Mouse (Mus musculus) midbrain, postnatal 0 days (tissue): Measurements from ENCODE around the gene Gm11214. TPM values are rescaled to one million over a fixed set of nuclear protein-coding genes. Genes with fewer than 3 reads are reported as not detected.
A peak's percentile ranks its signal among the peaks of the same experiment; 100 is the strongest.

Source experiments
- ATAC-seq: fragments of 200-750 bp; cut with Nextera tagmentation; 2 replicates; pipeline ENCODE4 v1.8.0; 2017; ENCODE audit warnings: moderate number of reproducible peaks, mild to moderate bottlenecking, moderate TSS enrichment, moderate library complexity; ENCODE audit not compliant: low FRiP score
- DNase-seq: peaks from one replicate; pipeline ENCODE4 v3.0.0-alpha.2; 2015; ENCODE audit warnings: low spot score
- H3K27ac ChIP-seq: fragments of 300-500 bp; sonication (generic); 2 replicates; pipeline ENCODE4 v1.5.1; 2014; ENCODE audit warnings: low read depth, mild to moderate bottlenecking, low read length, mixed read lengths
- H3K27me3 ChIP-seq: fragments of 300-500 bp; sonication (generic); 2 replicates; pipeline ENCODE4 v1.6.1; 2014; ENCODE audit warnings: low read length, control low read depth, mixed read lengths; ENCODE audit not compliant: insufficient read depth
- H3K36me3 ChIP-seq: fragments of 300-500 bp; sonication (generic); 2 replicates; pipeline ENCODE4 v1.6.1; 2014; ENCODE audit warnings: low read length, control low read depth, mixed read lengths; ENCODE audit not compliant: insufficient read depth
- H3K4me1 ChIP-seq: fragments of 300-500 bp; sonication (generic); 2 replicates; pipeline ENCODE4 v1.6.1; 2014; ENCODE audit warnings: mild to moderate bottlenecking, control low read depth, antibody characterized with exemption, low read length, mixed read lengths; ENCODE audit not compliant: insufficient read depth
- H3K4me2 ChIP-seq: fragments of 300-500 bp; sonication (generic); 2 replicates; pipeline ENCODE4 v1.6.1; 2014; ENCODE audit warnings: low read depth, mild to moderate bottlenecking, low read length, mixed read lengths; ENCODE audit not compliant: poor library complexity, severe bottlenecking
- H3K4me3 ChIP-seq: fragments of 300-500 bp; sonication (generic); 2 replicates; pipeline ENCODE4 v1.5.1; 2014; ENCODE audit warnings: low read depth, mild to moderate bottlenecking, low read length, moderate library complexity
- H3K9ac ChIP-seq: fragments of 300-500 bp; sonication (generic); replicated peaks from 2 replicates; pipeline ENCODE4 v1.6.1; 2014; ENCODE audit warnings: mild to moderate bottlenecking, low read length, moderate library complexity, mixed read lengths; ENCODE audit not compliant: poor library complexity, severe bottlenecking
- H3K9me3 ChIP-seq: fragments of 300-500 bp; sonication (generic); 2 replicates; pipeline ENCODE4 v1.6.1; 2016; ENCODE audit warnings: low read length, control low read depth
- CTCF ChIP-seq: IDR thresholded peaks from 2 replicates; pipeline ENCODE4 v1.5.1; 2016; ENCODE audit warnings: antibody characterized with exemption, mild to moderate bottlenecking
- WGBS: fragments of 180-500 bp; shearing (Covaris S2); extraction: QIAGEN DNeasy Blood & Tissue Kit; methylation state at CpG from one replicate; pipeline ENCODE4 v1.1.7; 2014; 5-methylcytosine and 5-hydroxymethylcytosine counted together
- polyA plus RNA-seq: library from polyadenylated mRNA; unstranded; fragments of >200 nt; fragmentation: Nextera tagmentation; extraction: Ambion mirVana; gene quantifications from 2 replicates; pipeline ENCODE4 v1.2.1, GENCODE M21; 2015
- total RNA-seq: library from RNA; depleted of rRNA; stranded (reverse); fragments of >200 nt; gene quantifications from 2 replicates; pipeline ENCODE4 v1.2.3, GENCODE M21; 2014; rRNA removed

Gm11214 gene
- total RNA-seq (not detected in 2 replicates), polyA plus RNA-seq (not detected in 2 replicates)

- WGBS = 93% methylated on average over 6 of the region's 6 CpGs
- no peak within 1 kb of the TSS for H3K9ac ChIP-seq
- H3K4me2 ChIP-seq = no peak within 1 kb of the TSS
- no peaks in the 10 kb centered on the region for H3K9me3 ChIP-seq
- no peak for TF ChIP-seq CTCF
- no peaks in the 10 kb centered on the region for H3K4me1 ChIP-seq
- no peaks in the 10 kb centered on the region for H3K36me3 ChIP-seq
- DNase-seq (no peak), ATAC-seq (no peak)
- H3K27ac ChIP-seq = no peak within 1 kb of the TSS
- H3K27me3 ChIP-seq = no peaks in the 10 kb centered on the region
- H3K4me3 ChIP-seq = no peak within 1 kb of the TSS
These were observed at the start of gene Gm11214 for GRCm38 (mm10) chr4:63663279-63663678. Gene Gm11214 (minus strand): TSS chr4:63663379.

DNA sequence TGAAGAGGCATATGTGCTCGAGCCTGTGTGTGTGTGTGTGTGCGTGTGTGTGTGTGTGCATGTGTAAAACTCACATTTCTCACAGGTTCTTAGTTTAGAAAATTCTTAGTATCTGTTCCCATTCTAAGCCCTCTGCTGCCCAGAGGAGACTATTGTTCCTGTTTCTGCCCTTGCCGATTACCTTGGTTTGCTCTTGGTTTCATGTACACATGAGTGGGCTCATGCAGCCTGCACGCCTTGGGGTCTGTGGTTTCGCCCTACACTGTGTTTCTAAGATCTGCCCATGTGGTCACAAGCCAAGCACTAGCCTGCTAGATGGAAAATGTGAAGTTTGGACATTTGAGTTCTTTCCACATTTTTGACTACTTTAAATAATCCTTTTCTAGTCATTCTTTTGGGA, 48.7 kb upstream of the Gm11214 start:
- 91% methylated on average over 5 of the region's 5 CpGs for WGBS

GRCm38 (mm10) chr4:63710431-63711220, 47.4 kb upstream of the Gm11214 start:
- TF ChIP-seq CTCF = no peak
- no peak overlapping the region for H3K4me3 ChIP-seq
- no peak for ATAC-seq

More for the DNA sequence above, 48.7 kb upstream of the Gm11214 start:
- H3K4me3 ChIP-seq = no peak overlapping the region
- ATAC-seq (no peak), DNase-seq (no peak)
- no peaks in the 10 kb centered on the region for H3K4me1 ChIP-seq
- no peak overlapping the region for H3K4me2 ChIP-seq
- H3K36me3 ChIP-seq = no peaks in the 10 kb centered on the region
- H3K9ac ChIP-seq = no peak overlapping the region
- no peak for TF ChIP-seq CTCF
- no peaks in the 10 kb centered on the region for H3K9me3 ChIP-seq
- no peak overlapping the region for H3K27ac ChIP-seq
- H3K27me3 ChIP-seq = no peaks in the 10 kb centered on the region

GRCm38 (mm10) chr4:63706279-63706971, 43.2 kb upstream of the Gm11214 start:
- TF ChIP-seq CTCF = no peak
- ATAC-seq (peak; percentile 23; the same call in 1 of the 2 replicates), DNase-seq (no peak)
- Histone ChIP-seq H3K27me3 (no peaks in the 10 kb centered on the region), H3K4me1 (peaks cover 3% of the 10 kb centered on the region; the same call in 1 of the 2 replicates), H3K27ac (no peak overlapping the region), H3K9me3 (no peaks in the 10 kb centered on the region), H3K9ac (no peak overlapping the region), H3K4me3 (no peak overlapping the region), H3K4me2 (no peak overlapping the region), H3K36me3 (no peaks in the 10 kb centered on the region)
- 29% methylated on average over 1 of the region's 1 CpGs for WGBS

More at GRCm38 (mm10) chr4:63710431-63711220, 47.4 kb upstream of the Gm11214 start:
- no peak for DNase-seq
- no peaks in the 10 kb centered on the region for H3K27me3 ChIP-seq
- H3K9me3 ChIP-seq = no peaks in the 10 kb centered on the region
- no peaks in the 10 kb centered on the region for H3K36me3 ChIP-seq
- 66% methylated on average over 8 of the region's 8 CpGs for WGBS
- no peak overlapping the region for H3K9ac ChIP-seq
- peaks cover 3% of the 10 kb centered on the region; the same call in 1 of the 2 replicates for H3K4me1 ChIP-seq
- no peak overlapping the region for H3K4me2 ChIP-seq
- no peak overlapping the region for H3K27ac ChIP-seq

GRCm38 (mm10) chr4:63704232-63704631, 41.1 kb upstream of the Gm11214 start:
- Histone ChIP-seq H3K27ac (no peak overlapping the region), H3K9ac (no peak overlapping the region), H3K27me3 (no peaks in the 10 kb centered on the region), H3K4me1 (peaks cover 7% of the 10 kb centered on the region; the same call in 1 of the 2 replicates), H3K4me3 (no peak overlapping the region), H3K36me3 (no peaks in the 10 kb centered on the region), H3K9me3 (no peaks in the 10 kb centered on the region), H3K4me2 (no peak overlapping the region)
- WGBS = 83% methylated on average over 5 of the region's 5 CpGs
- no peak for TF ChIP-seq CTCF
- no peak for ATAC-seq
- DNase-seq = no peak

- TF ChIP-seq CTCF = no peak
- H3K9ac ChIP-seq = no peak overlapping the region
- no peak for ATAC-seq
These were observed 40.5 kb upstream of the Gm11214 start for GRCm38 (mm10) chr4:63703686-63704085.

More at GRCm38 (mm10) chr4:63703686-63704085, 40.5 kb upstream of the Gm11214 start:
- H3K27ac ChIP-seq = no peak overlapping the region
- H3K4me1 ChIP-seq = peaks cover 7% of the 10 kb centered on the region; the same call in 1 of the 2 replicates
- no peak for DNase-seq
- no peaks in the 10 kb centered on the region for H3K9me3 ChIP-seq
- H3K36me3 ChIP-seq = no peaks in the 10 kb centered on the region
- no peak overlapping the region for H3K4me3 ChIP-seq
- no peaks in the 10 kb centered on the region for H3K27me3 ChIP-seq
- 92% methylated on average over 2 of the region's 2 CpGs for WGBS
- no peak overlapping the region for H3K4me2 ChIP-seq
